Mouse (Mus musculus): Measurements from ENCODE around the gene Anxa9. TPM values are rescaled to one million over a fixed set of nuclear protein-coding genes. Genes with fewer than 3 reads are reported as not detected.

The Anxa9 gene
- total and polyA plus RNA-seq, 2 experiments from 2014 or later, result 0.14 to 0.40 TPM

- no peak for TF ChIP-seq CTCF (IDR thresholded peaks at IDR 0.05; ENCODE audit: low read depth)
- Histone ChIP-seq H3K36me3 (ENCODE audit: insufficient read depth) (no peaks in the 10 kb centered on the region), H3K4me1 (ENCODE audit: insufficient read depth) (peaks cover 11% of the 10 kb centered on the region), H3K9me3 (ENCODE audit: low read length) (no peaks in the 10 kb centered on the region), H3K4me3 (ENCODE audit: low read depth, low read length) (peak overlapping the region; percentile 66), H3K9ac (peak overlapping the region; percentile 88), H3K27ac (ENCODE audit: low read depth, low read length) (peak overlapping the region; percentile 83), H3K4me2 (ENCODE audit: low read depth) (peak overlapping the region; percentile 81), H3K27me3 (ENCODE audit: insufficient read depth, low read length) (no peaks in the 10 kb centered on the region)
- 18% methylated on average over 8 of the region's 8 CpGs for WGBS
- ATAC-seq, result no peak
- DNase-seq, result peak; percentile 63
Measured at GRCm38 (mm10) chr3:95280747-95281146, 26.2 kb downstream of the Anxa9 start.

DNA sequence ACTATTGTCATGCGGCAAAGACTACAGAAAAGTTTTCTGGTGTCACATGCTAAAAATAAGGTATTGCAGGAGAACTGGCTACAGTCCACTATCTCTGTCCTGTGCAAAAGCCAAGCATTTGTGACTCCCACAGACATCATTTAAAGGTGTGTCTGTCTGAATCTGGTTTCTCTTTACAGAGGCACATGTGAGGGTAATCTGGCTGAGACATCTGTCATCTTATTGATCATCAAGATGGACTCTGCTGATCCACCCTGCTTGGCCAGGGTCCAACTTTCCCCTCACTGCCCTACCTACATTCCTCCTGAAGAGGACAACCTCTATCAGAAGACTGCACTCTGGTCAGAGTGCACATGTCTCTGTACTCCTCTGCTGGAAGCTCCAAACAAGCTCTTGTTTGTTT lies 29.8 kb downstream of the Anxa9 start:
- H3K9ac ChIP-seq, result no peak overlapping the region
- ATAC-seq (no peak), DNase-seq (no peak)
- 94% methylated on average over 1 of the region's 1 CpGs for WGBS
- no peaks in the 10 kb centered on the region for H3K9me3 ChIP-seq (ENCODE audit: low read length)
- no peaks in the 10 kb centered on the region for H3K4me1 ChIP-seq (ENCODE audit: insufficient read depth)
- H3K36me3 ChIP-seq (ENCODE audit: insufficient read depth), result no peaks in the 10 kb centered on the region; the same call in 1 of the 2 replicates
- H3K27me3 ChIP-seq (ENCODE audit: insufficient read depth, low read length), result no peaks in the 10 kb centered on the region
- no peak for TF ChIP-seq CTCF (IDR thresholded peaks at IDR 0.05; ENCODE audit: low read depth)
- H3K27ac ChIP-seq (ENCODE audit: low read depth, low read length), result no peak overlapping the region
- no peak overlapping the region for H3K4me2 ChIP-seq (ENCODE audit: low read depth)
- no peak overlapping the region for H3K4me3 ChIP-seq (ENCODE audit: low read depth, low read length)

- Histone ChIP-seq H3K4me2 (ENCODE audit: low read depth) (no peak overlapping the region), H3K9ac (no peak overlapping the region), H3K4me3 (ENCODE audit: low read depth, low read length) (no peak overlapping the region), H3K36me3 (ENCODE audit: insufficient read depth) (no peaks in the 10 kb centered on the region; the same call in 1 of the 2 replicates), H3K9me3 (ENCODE audit: low read length) (no peaks in the 10 kb centered on the region), H3K27me3 (ENCODE audit: insufficient read depth, low read length) (no peaks in the 10 kb centered on the region), H3K27ac (ENCODE audit: low read depth, low read length) (no peak overlapping the region), H3K4me1 (ENCODE audit: insufficient read depth) (no peaks in the 10 kb centered on the region)
- WGBS, result 87% methylated on average over 5 of the region's 5 CpGs
- DNase-seq, result no peak
- no peak for ATAC-seq
- no peak for TF ChIP-seq CTCF (IDR thresholded peaks at IDR 0.05; ENCODE audit: low read depth)
Measured at GRCm38 (mm10) chr3:95276428-95276934, 30.5 kb downstream of the Anxa9 start.

GRCm38 (mm10) chr3:95275161-95275560 lies 31.8 kb downstream of the Anxa9 start:
- Histone ChIP-seq H3K4me3 (ENCODE audit: low read depth, low read length) (no peak overlapping the region), H3K27ac (ENCODE audit: low read depth, low read length) (no peak overlapping the region), H3K4me2 (ENCODE audit: low read depth) (no peak overlapping the region), H3K4me1 (ENCODE audit: insufficient read depth) (no peaks in the 10 kb centered on the region), H3K27me3 (ENCODE audit: insufficient read depth, low read length) (no peaks in the 10 kb centered on the region), H3K36me3 (ENCODE audit: insufficient read depth) (no peaks in the 10 kb centered on the region; the same call in 1 of the 2 replicates), H3K9me3 (ENCODE audit: low read length) (no peaks in the 10 kb centered on the region), H3K9ac (no peak overlapping the region)
- ATAC-seq (no peak), DNase-seq (no peak)
- WGBS, result 84% methylated on average over 6 of the region's 6 CpGs
- TF ChIP-seq CTCF (IDR thresholded peaks at IDR 0.05; ENCODE audit: low read depth), result no peak

DNA sequence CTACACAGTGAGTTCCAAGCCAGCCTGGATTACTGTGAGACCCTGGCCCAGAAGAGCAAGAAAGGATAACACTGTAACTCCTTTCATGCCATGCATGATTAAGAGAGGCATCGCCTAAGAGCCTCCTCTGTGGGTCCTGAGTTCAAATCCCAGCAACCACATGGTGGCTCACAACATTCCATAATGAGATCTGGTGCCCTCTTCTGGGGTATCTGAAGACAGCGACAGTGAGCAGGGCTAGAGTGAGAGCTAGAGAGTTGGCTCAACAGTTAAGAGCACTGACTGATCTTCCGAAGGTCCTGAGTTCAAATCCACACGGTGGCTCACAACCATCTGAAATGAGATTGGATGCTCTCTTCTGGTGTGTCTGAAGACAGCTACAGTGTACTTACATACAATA lies 32.5 kb downstream of the Anxa9 start:
- DNase-seq (no peak), ATAC-seq (no peak)
- TF ChIP-seq CTCF (IDR thresholded peaks at IDR 0.05; ENCODE audit: low read depth), result no peak; the same call in 1 of the 2 replicates
- peaks cover 3% of the 10 kb centered on the region; the same call in 1 of the 2 replicates for H3K36me3 ChIP-seq (ENCODE audit: insufficient read depth)
- no peak overlapping the region for H3K4me3 ChIP-seq (ENCODE audit: low read depth, low read length)
- no peaks in the 10 kb centered on the region for H3K27me3 ChIP-seq (ENCODE audit: insufficient read depth, low read length)
- H3K4me2 ChIP-seq (ENCODE audit: low read depth), result no peak overlapping the region
- H3K27ac ChIP-seq (ENCODE audit: low read depth, low read length), result no peak overlapping the region
- H3K9ac ChIP-seq, result no peak overlapping the region
- no peaks in the 10 kb centered on the region for H3K9me3 ChIP-seq (ENCODE audit: low read length)
- no peaks in the 10 kb centered on the region for H3K4me1 ChIP-seq (ENCODE audit: insufficient read depth)
- 90% methylated on average over 4 of the region's 4 CpGs for WGBS

- ATAC-seq (no peak), DNase-seq (no peak)
- Histone ChIP-seq H3K4me2 (ENCODE audit: low read depth) (no peak overlapping the region), H3K9ac (no peak overlapping the region), H3K36me3 (ENCODE audit: insufficient read depth) (peaks cover 7% of the 10 kb centered on the region; the same call in 1 of the 2 replicates), H3K9me3 (ENCODE audit: low read length) (no peaks in the 10 kb centered on the region), H3K27me3 (ENCODE audit: insufficient read depth, low read length) (no peaks in the 10 kb centered on the region), H3K4me3 (ENCODE audit: low read depth, low read length) (no peak overlapping the region), H3K27ac (ENCODE audit: low read depth, low read length) (no peak overlapping the region), H3K4me1 (ENCODE audit: insufficient read depth) (no peaks in the 10 kb centered on the region)
- WGBS, result 80% methylated on average over 5 of the region's 5 CpGs
- no peak for TF ChIP-seq CTCF (IDR thresholded peaks at IDR 0.05; ENCODE audit: low read depth)
Measured at GRCm38 (mm10) chr3:95273471-95273870, 33.5 kb downstream of the Anxa9 start.

- Histone ChIP-seq H3K4me3 (ENCODE audit: low read depth, low read length) (no peak overlapping the region), H3K27me3 (ENCODE audit: insufficient read depth, low read length) (no peaks in the 10 kb centered on the region), H3K4me1 (ENCODE audit: insufficient read depth) (no peaks in the 10 kb centered on the region), H3K27ac (ENCODE audit: low read depth, low read length) (no peak overlapping the region), H3K4me2 (ENCODE audit: low read depth) (no peak overlapping the region), H3K9me3 (ENCODE audit: low read length) (no peaks in the 10 kb centered on the region), H3K9ac (no peak overlapping the region), H3K36me3 (ENCODE audit: insufficient read depth) (peaks cover 21% of the 10 kb centered on the region)
- no peak for TF ChIP-seq CTCF (IDR thresholded peaks at IDR 0.05; ENCODE audit: low read depth)
- no peak for ATAC-seq
- 81% methylated on average over 12 of the region's 12 CpGs for WGBS
- no peak for DNase-seq
Measured at GRCm38 (mm10) chr3:95270766-95271364, 36.1 kb downstream of the Anxa9 start.

Measured in forebrain, postnatal 0 days (tissue).